Mouse (Mus musculus): ENCODE results near the gene Mxd4.

Gene Mxd4

GRCm38 (mm10) chr5:34198615-34199014, 11.1 kb upstream of the Mxd4 start:
- in situ Hi-C loops (cut with MboI; ENCODE audit: low sequenced_read_pairs) = no loop called here

GRCm38 (mm10) chr5:34197243-34197642, 9.7 kb upstream of the Mxd4 start:
- in situ Hi-C loops (cut with MboI; ENCODE audit: low sequenced_read_pairs) = no loop called here

GRCm38 (mm10) chr5:34196423-34196822, 8.9 kb upstream of the Mxd4 start:
- in situ Hi-C loops (cut with MboI; ENCODE audit: low sequenced_read_pairs) = no loop called here

- in situ Hi-C loops (cut with MboI; ENCODE audit: low sequenced_read_pairs) = no loop called here
These were observed 8.3 kb upstream of the Mxd4 start for GRCm38 (mm10) chr5:34195786-34196185.

GRCm38 (mm10) chr5:34194975-34195662, 7.6 kb upstream of the Mxd4 start:
- in situ Hi-C loops (cut with MboI; ENCODE audit: low sequenced_read_pairs) = no loop called here

GRCm38 (mm10) chr5:34194426-34194825, 6.9 kb upstream of the Mxd4 start:
- in situ Hi-C loops (cut with MboI; ENCODE audit: low sequenced_read_pairs) = no loop called here

GRCm38 (mm10) chr5:34191843-34192242, 4.3 kb upstream of the Mxd4 start:
- in situ Hi-C loops (cut with MboI; ENCODE audit: low sequenced_read_pairs) = no loop called here

- in situ Hi-C loops (cut with MboI; ENCODE audit: low sequenced_read_pairs) = no loop called here
These were observed 3.5 kb upstream of the Mxd4 start for GRCm38 (mm10) chr5:34191021-34191420.

GRCm38 (mm10) chr5:34189521-34189920, 2.0 kb upstream of the Mxd4 start:
- in situ Hi-C loops (cut with MboI; ENCODE audit: low sequenced_read_pairs) = no loop called here

GRCm38 (mm10) chr5:34188856-34189255, 1.3 kb upstream of the Mxd4 start:
- in situ Hi-C loops (cut with MboI; ENCODE audit: low sequenced_read_pairs) = no loop called here

- in situ Hi-C loops (cut with MboI; ENCODE audit: low sequenced_read_pairs) = no loop called here
These were observed 544 bp downstream of the Mxd4 start for GRCm38 (mm10) chr5:34186961-34187391.

- in situ Hi-C loops (cut with MboI; ENCODE audit: low sequenced_read_pairs) = no loop called here
These were observed 1.1 kb downstream of the Mxd4 start for GRCm38 (mm10) chr5:34186391-34186790.

GRCm38 (mm10) chr5:34185791-34186190, 1.7 kb downstream of the Mxd4 start:
- in situ Hi-C loops (cut with MboI; ENCODE audit: low sequenced_read_pairs) = no loop called here

- in situ Hi-C loops (cut with MboI; ENCODE audit: low sequenced_read_pairs) = no loop called here
These were observed 2.4 kb downstream of the Mxd4 start for GRCm38 (mm10) chr5:34185051-34185580.

- in situ Hi-C loops (cut with MboI; ENCODE audit: low sequenced_read_pairs) = no loop called here
These were observed 3.5 kb downstream of the Mxd4 start for GRCm38 (mm10) chr5:34183976-34184375.

- in situ Hi-C loops (cut with MboI; ENCODE audit: low sequenced_read_pairs) = no loop called here
These were observed 4.2 kb downstream of the Mxd4 start for GRCm38 (mm10) chr5:34183156-34183880.

GRCm38 (mm10) chr5:34182486-34182885, 5.0 kb downstream of the Mxd4 start:
- in situ Hi-C loops (cut with MboI; ENCODE audit: low sequenced_read_pairs) = no loop called here

- in situ Hi-C loops (cut with MboI; ENCODE audit: low sequenced_read_pairs) = no loop called here
These were observed 9.7 kb downstream of the Mxd4 start for GRCm38 (mm10) chr5:34177821-34178220.

GRCm38 (mm10) chr5:34177091-34177490, 10.4 kb downstream of the Mxd4 start:
- in situ Hi-C loops (cut with MboI; ENCODE audit: low sequenced_read_pairs) = no loop called here

GRCm38 (mm10) chr5:34176691-34177090, 10.8 kb downstream of the Mxd4 start:
- in situ Hi-C loops (cut with MboI; ENCODE audit: low sequenced_read_pairs) = no loop called here

GRCm38 (mm10) chr5:34175403-34175694, 12.2 kb downstream of the Mxd4 start:
- in situ Hi-C loops (cut with MboI; ENCODE audit: low sequenced_read_pairs) = no loop called here

All from CH12F3 (cell line).